Mouse (Mus musculus) neural tube, embryonic 13.5 days (tissue): ENCODE results near the gene Sohlh2. TPM values are rescaled to one million over a fixed set of nuclear protein-coding genes. Genes with fewer than 3 reads are reported as not detected.
"Not testable (repeated sequence)": the region's sequence is repeated elsewhere in the genome, so short reads cannot be mapped to it uniquely, and the experiment has no call there.

Experiments
- ATAC-seq: fragments of 200-750 bp; cut with Nextera tagmentation; 2 replicates; pipeline ENCODE4 v1.8.0; 2017; ENCODE audit warnings: low read depth, mild to moderate bottlenecking, moderate TSS enrichment, moderate library complexity
- H3K27ac ChIP-seq: fragments of 300-500 bp; sonication (generic); replicated peaks from 2 replicates; pipeline ENCODE4 v1.5.1; 2015; ENCODE audit warnings: moderate library complexity, mild to moderate bottlenecking, inconsistent platforms
- H3K27me3 ChIP-seq: fragments of 300-500 bp; sonication (generic); 2 replicates; pipeline ENCODE4 v1.6.1; 2015; ENCODE audit warnings: mild to moderate bottlenecking, inconsistent platforms
- H3K36me3 ChIP-seq: fragments of 300-500 bp; sonication (generic); 2 replicates; pipeline ENCODE4 v1.6.1; 2015; ENCODE audit warnings: mild to moderate bottlenecking, inconsistent platforms
- H3K4me1 ChIP-seq: fragments of 300-500 bp; sonication (generic); replicated peaks from 2 replicates; pipeline ENCODE4 v1.6.1; 2015; ENCODE audit warnings: inconsistent platforms
- H3K4me2 ChIP-seq: fragments of 300-500 bp; sonication (generic); 2 replicates; pipeline ENCODE4 v1.6.1; 2015; ENCODE audit warnings: inconsistent platforms, mild to moderate bottlenecking, moderate library complexity
- H3K4me3 ChIP-seq: fragments of 300-500 bp; sonication (generic); 2 replicates; pipeline ENCODE4 v1.5.1; 2015; ENCODE audit warnings: mild to moderate bottlenecking, inconsistent platforms
- H3K9ac ChIP-seq: fragments of 300-500 bp; sonication (generic); 2 replicates; pipeline ENCODE4 v1.6.1; 2015; ENCODE audit warnings: moderate library complexity, mild to moderate bottlenecking, inconsistent platforms
- H3K9me3 ChIP-seq: fragments of 300-500 bp; sonication (generic); 2 replicates; pipeline ENCODE4 v1.6.1; 2016; ENCODE audit warnings: inconsistent platforms
- WGBS: fragments of 180-500 bp; shearing (Covaris S2); methylation state at CpG from one replicate; pipeline ENCODE4 v1.1.7; 2015; 5-methylcytosine and 5-hydroxymethylcytosine counted together
- polyA plus RNA-seq: library from polyadenylated mRNA; unstranded; fragments of >200 nt; fragmentation: Nextera tagmentation; extraction: Ambion mirVana; gene quantifications from 2 replicates; pipeline ENCODE4 v1.2.1, GENCODE M21; 2015

Gene Sohlh2
- polyA plus RNA-seq, 1 experiment from 2014 or later: not detected

DNA sequence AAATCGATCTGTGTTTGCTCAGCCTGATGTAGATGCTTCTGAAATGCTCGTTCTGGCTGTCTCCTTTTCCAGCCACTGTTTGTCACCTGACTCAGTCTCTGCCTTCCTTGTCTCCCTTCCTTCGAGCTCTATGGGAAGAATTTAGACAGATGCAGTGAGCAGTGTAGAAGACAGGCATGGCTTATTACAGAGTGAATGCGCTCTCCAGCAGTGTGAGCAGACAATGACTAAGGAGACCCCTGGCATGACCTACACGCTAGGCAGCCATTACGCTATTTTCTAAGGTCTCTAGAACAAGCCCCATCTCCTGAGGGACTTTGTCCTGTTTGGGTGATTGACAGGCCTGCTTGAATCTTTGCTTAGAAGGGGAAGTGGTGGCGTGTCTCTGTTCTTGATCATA, 20.7 kb upstream of the Sohlh2 start:
- H3K4me2 ChIP-seq: no peak overlapping the region
- H3K4me3 ChIP-seq: no peak overlapping the region
- 0 out of 2 replicates have a peak, but pooled peaks have one; percentile 53 for ATAC-seq
- H3K4me1 ChIP-seq: 0 out of 2 replicates have a peak, but pooled peaks cover 2% of the 10 kb centered on the region
- no peaks in the 10 kb centered on the region for H3K36me3 ChIP-seq
- no peak overlapping the region for H3K9ac ChIP-seq
- H3K9me3 ChIP-seq: no peaks in the 10 kb centered on the region
- H3K27me3 ChIP-seq: no peaks in the 10 kb centered on the region
- H3K27ac ChIP-seq: 0 out of 2 replicates have a peak overlapping the region, but pooled peaks have one; percentile 23
- WGBS: 64% methylated on average over 7 of the region's 7 CpGs

DNA sequence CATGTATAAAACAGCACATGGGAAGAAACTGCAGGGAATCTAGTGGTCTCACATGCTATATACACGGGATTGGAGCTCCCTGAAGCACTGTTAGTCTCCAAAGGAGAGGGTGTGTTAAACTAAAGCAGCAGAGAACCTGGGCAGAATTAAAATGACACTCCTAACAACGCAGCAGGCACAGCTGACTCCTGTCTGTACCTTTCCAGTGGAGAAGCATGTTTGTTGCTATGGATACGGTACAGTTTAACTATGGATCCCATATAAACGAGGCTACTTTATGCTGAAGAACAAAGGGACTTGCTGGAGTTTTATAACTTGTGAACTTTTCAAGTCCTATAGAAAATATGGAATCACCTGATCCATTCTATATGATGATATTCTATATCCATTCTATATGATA, 18.3 kb upstream of the Sohlh2 start:
- ATAC-seq: no peak
- H3K4me3 ChIP-seq: no peak overlapping the region
- no peak overlapping the region for H3K27ac ChIP-seq
- H3K4me1 ChIP-seq: no peaks in the 10 kb centered on the region
- WGBS: 63% methylated on average over 4 of the region's 4 CpGs
- H3K9ac ChIP-seq: no peak overlapping the region
- H3K36me3 ChIP-seq: no peaks in the 10 kb centered on the region
- no peaks in the 10 kb centered on the region for H3K27me3 ChIP-seq
- no peaks in the 10 kb centered on the region for H3K9me3 ChIP-seq
- H3K4me2 ChIP-seq: no peak overlapping the region

DNA sequence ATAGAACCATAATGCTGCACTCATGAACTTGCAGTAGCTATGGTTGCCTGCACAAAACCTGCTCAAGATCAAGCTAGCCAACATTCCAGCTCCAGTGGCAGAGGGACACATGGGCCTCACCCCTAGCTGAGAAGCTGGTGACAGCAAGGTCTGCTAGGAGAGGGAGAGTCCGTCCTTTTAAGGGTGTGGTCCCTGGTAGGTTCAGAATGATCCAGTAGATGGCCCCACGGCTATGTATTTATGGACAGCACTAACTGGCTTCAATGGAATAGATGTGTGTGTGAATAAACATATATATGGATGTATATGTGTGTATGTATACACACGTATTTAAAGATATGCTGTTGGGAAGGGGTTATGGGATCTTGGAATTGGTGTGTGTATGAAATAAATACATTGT, 9.3 kb upstream of the Sohlh2 start:
- no peaks in the 10 kb centered on the region for H3K27me3 ChIP-seq
- no peaks in the 10 kb centered on the region for H3K36me3 ChIP-seq
- no peak overlapping the region for H3K27ac ChIP-seq
- no peak overlapping the region for H3K4me3 ChIP-seq
- no peaks in the 10 kb centered on the region for H3K4me1 ChIP-seq
- H3K4me2 ChIP-seq: no peak overlapping the region
- 78% methylated on average over 3 of the region's 3 CpGs for WGBS
- no peak overlapping the region for H3K9ac ChIP-seq
- H3K9me3 ChIP-seq: no peaks in the 10 kb centered on the region
- no peak for ATAC-seq

DNA sequence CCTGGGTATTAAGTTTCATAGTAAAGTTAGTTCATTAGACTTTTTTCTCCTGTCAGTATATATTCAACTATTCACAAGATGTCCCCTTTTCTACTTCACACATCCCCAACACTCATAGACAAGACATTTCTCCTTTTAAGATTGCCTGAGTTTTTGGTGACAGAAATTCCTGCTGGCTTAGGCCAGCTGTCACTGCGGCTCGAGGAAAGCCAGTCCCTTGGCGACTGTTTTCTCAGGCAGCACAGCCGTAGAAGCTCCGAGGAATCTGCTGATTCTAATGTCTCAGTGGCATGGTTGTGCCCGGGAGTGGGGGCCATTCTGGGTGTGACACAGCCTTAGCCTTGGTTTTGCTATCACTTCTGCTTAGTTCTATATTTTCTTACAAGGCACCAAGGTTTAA, 4.6 kb upstream of the Sohlh2 start:
- Histone ChIP-seq H3K4me2 (no peak overlapping the region), H3K27ac (no peak overlapping the region), H3K27me3 (no peaks in the 10 kb centered on the region), H3K9me3 (no peaks in the 10 kb centered on the region), H3K4me1 (no peaks in the 10 kb centered on the region), H3K36me3 (no peaks in the 10 kb centered on the region), H3K4me3 (no peak overlapping the region), H3K9ac (no peak overlapping the region)
- no peak for ATAC-seq
- WGBS: 66% methylated on average over 6 of the region's 6 CpGs

DNA sequence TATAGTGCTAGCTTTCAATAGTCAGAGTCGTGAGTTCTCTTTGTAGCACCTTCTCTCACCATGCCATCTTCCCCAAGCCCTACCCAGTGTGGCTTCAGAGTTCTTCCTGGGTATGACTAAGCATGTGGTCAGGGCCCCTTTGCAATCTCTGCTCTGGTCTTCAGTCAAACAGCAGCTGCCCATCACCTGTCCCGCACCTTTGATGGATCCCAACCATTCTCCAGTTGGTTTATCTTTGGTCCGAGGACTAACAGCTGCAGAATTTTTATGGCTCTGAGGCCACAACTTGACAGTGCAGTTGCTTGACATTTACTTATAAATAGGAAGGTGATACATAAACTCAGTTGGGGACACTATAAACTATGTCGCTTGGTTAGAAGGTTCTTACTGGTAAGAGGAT, 9.8 kb downstream of the Sohlh2 start:
- 85% methylated on average over 4 of the region's 4 CpGs for WGBS
- Histone ChIP-seq H3K9me3 (no peaks in the 10 kb centered on the region), H3K27ac (no peak overlapping the region), H3K27me3 (no peaks in the 10 kb centered on the region), H3K4me3 (no peak overlapping the region), H3K4me1 (peaks cover 5% of the 10 kb centered on the region; the same call in 1 of the 2 replicates), H3K9ac (no peak overlapping the region), H3K4me2 (no peak overlapping the region), H3K36me3 (no peaks in the 10 kb centered on the region)
- ATAC-seq: no peak

DNA sequence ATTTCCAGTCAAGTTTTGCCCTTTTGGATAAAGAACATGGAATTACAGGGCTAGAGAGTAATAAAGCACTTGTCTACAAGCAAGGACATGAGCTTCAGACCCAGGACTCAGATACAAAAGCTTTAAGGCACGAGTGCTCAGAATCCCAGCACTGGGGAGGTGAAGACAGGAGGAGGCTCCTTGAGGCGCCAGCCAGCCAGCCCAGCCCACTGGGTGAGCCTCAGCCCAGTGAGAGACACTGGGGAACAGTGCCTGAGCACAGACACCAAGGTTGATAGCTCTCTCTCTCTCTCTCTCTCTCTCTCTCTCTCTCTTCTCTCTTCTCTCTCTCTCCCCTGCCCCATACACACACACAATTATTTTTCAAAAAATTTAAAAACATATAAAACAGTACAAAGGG, 11.5 kb downstream of the Sohlh2 start:
- no peak overlapping the region for H3K4me3 ChIP-seq
- H3K27ac ChIP-seq: no peak overlapping the region
- peaks cover 5% of the 10 kb centered on the region; the same call in 1 of the 2 replicates for H3K4me1 ChIP-seq
- no peak for ATAC-seq
- no peaks in the 10 kb centered on the region for H3K36me3 ChIP-seq
- H3K9me3 ChIP-seq: no peaks in the 10 kb centered on the region
- H3K27me3 ChIP-seq: no peaks in the 10 kb centered on the region
- no peak overlapping the region for H3K4me2 ChIP-seq
- WGBS: 58% methylated on average over 2 of the region's 2 CpGs
- no peak overlapping the region for H3K9ac ChIP-seq

DNA sequence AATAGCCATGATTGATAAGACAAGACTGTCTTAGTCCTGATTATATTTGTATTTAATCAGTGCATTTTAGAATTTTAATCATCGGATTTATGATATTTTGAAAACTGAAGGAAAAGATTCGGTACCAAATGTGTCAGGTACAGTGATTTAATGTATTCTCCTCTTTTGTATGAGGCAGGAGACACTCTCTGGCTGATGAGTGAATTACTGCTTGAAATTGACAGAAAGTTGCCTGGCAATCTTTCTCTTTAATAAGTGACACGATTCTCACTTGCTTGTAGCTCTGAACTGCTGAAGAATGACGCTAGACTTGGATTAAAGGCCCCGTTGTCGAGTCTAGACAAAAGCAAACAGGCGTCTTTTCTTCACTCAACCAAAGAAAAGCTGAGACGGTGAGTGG, 13.0 kb downstream of the Sohlh2 start:
- ATAC-seq: no peak
- WGBS: 64% methylated on average over 8 of the region's 8 CpGs
- H3K9ac ChIP-seq: no peak overlapping the region

DNA sequence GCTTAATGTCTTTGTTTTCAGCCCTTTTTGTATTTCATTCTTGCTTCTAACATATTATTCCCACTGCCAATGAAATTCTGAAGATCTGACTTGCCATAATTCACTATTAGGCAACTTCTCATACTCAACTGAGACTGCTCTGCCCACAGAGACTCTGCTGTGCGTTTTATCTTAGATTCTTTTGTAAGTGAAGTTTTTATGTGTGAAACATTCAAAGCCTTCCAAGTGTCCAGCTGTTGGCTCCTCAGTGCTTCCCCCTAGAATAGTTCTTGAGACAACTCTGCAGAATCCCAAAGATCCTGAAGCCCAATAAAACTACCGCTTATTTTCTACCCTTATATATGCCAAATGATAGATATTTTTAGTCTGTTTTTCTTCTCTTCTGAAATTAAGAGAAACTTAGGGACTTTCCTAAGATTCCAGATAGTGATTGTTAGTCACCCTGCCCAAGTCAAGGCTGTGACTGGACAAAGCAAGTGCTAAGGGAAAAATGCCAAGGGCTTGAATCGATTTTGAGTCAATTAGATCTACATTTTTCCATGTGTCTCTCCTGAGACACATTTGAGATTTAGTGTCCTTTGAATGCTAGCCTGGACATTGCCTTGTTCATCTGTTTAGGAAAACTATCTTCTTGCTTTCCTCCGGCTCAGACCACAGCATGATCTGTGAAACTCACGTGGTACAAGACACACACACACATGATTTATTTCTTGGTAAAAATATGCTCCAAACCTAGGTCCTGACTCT, 13.9 kb downstream of the Sohlh2 start:
- Histone ChIP-seq H3K4me2 (no peak overlapping the region), H3K9me3 (no peaks in the 10 kb centered on the region), H3K4me1 (peaks cover 5% of the 10 kb centered on the region; the same call in 1 of the 2 replicates), H3K36me3 (no peaks in the 10 kb centered on the region), H3K27ac (no peak overlapping the region), H3K9ac (no peak overlapping the region), H3K27me3 (no peaks in the 10 kb centered on the region), H3K4me3 (no peak overlapping the region)
- ATAC-seq: no peak
- 76% methylated on average over 5 of the region's 5 CpGs for WGBS

More for the DNA sequence above, 13.0 kb downstream of the Sohlh2 start:
- no peak overlapping the region for H3K4me3 ChIP-seq
- no peak overlapping the region for H3K4me2 ChIP-seq
- no peaks in the 10 kb centered on the region for H3K9me3 ChIP-seq
- no peaks in the 10 kb centered on the region for H3K36me3 ChIP-seq
- H3K27me3 ChIP-seq: no peaks in the 10 kb centered on the region
- H3K27ac ChIP-seq: no peak overlapping the region
- H3K4me1 ChIP-seq: peaks cover 5% of the 10 kb centered on the region; the same call in 1 of the 2 replicates

DNA sequence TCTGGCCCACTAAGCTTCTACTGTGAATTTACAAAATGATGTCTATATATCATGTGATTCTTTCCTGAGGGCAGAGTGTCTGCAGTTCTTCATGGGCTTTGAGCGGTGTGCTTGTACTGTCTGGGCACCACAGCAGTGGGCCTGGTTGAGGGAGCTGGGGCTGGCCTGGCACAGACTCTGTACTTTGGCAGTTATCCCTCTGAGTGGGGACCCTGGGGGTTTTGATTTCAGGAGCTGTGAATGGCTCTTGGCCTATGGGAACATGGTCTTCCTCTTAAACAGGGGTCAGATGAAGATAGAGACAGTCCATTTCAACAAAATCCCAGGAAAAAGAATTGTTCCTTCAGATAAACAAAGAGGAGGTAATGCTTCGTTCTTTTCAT, 14.5 kb downstream of the Sohlh2 start:
- no peak for ATAC-seq
- Histone ChIP-seq H3K9ac (no peak overlapping the region), H3K27me3 (no peaks in the 10 kb centered on the region), H3K4me2 (no peak overlapping the region), H3K27ac (no peak overlapping the region), H3K4me3 (no peak overlapping the region), H3K9me3 (no peaks in the 10 kb centered on the region), H3K36me3 (no peaks in the 10 kb centered on the region), H3K4me1 (peaks cover 5% of the 10 kb centered on the region; the same call in 1 of the 2 replicates)
- WGBS: 75% methylated on average over 2 of the region's 2 CpGs

DNA sequence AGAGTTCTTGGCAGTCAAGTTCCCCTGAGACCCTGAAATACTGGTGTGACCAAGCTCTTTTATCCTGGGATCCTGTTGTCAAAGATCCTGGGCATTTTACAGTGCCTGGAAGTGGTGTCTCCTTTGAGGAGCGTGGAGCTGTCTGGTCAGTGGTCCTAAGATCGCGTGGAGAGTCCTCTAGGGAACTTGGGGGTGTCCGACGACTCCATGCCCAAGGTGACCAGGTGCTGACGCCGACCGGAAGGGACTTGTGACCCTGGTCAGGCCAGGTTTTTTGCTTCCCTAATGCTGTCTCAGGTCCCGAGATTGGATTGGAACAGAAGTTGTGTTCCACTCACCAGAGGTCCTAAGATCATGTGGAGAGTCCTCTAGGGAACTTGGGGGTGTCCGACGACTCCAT, 21.8 kb downstream of the Sohlh2 start:
- H3K4me3 ChIP-seq, H3K27ac ChIP-seq, H3K4me2 ChIP-seq, H3K4me1 ChIP-seq, H3K27me3 ChIP-seq, H3K9ac ChIP-seq, H3K9me3 ChIP-seq, ATAC-seq, H3K36me3 ChIP-seq: not testable (repeated sequence)
- 94% methylated on average over 11 of the region's 11 CpGs for WGBS

DNA sequence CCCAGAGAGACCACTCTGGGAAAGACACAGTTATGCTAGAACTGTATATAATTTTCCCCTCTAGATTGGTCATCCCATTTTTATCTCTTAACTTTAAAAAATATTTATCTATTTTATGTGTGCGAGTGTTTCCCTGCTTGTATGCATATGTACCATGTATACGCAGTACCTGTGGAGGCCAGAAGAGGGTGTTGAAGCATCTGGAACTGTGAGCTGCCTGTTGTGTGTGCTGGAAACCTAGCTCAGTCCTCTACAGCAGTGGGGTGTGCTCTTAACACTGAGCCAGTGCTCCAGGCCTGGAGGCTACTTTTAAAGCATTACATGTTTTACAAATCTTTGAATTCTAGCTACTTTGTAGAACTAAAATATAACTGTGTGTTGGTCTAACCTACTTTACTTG, 24.6 kb downstream of the Sohlh2 start:
- Histone ChIP-seq H3K36me3 (no peaks in the 10 kb centered on the region), H3K9ac (no peak overlapping the region), H3K27me3 (no peaks in the 10 kb centered on the region), H3K4me2 (no peak overlapping the region), H3K27ac (no peak overlapping the region), H3K4me1 (no peaks in the 10 kb centered on the region), H3K4me3 (no peak overlapping the region), H3K9me3 (no peaks in the 10 kb centered on the region)
- WGBS: 90% methylated on average over 2 of the region's 2 CpGs
- ATAC-seq: no peak

DNA sequence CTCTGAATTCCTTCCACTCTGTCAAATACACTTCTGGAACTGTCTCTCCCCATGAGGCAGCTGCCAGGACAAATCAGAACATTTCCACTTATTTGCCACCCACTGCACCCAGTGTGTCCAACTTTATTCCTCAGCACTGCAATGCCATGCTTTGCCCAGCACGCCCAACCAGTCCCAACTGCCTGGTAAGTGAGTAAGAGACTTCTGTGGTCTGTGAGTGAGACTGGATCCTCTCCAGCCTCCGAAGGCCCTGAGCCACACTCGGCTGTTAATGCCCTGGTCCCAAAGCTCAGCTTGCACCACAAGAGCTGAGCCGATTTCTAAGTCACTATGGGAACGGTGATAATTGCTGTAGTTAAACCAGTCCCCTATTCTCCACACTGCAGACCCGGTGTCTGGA, 25.8 kb downstream of the Sohlh2 start:
- no peak overlapping the region for H3K4me3 ChIP-seq
- no peaks in the 10 kb centered on the region for H3K36me3 ChIP-seq
- no peak overlapping the region for H3K27ac ChIP-seq
- H3K4me1 ChIP-seq: no peaks in the 10 kb centered on the region
- no peak overlapping the region for H3K4me2 ChIP-seq
- H3K9me3 ChIP-seq: no peaks in the 10 kb centered on the region
- 54% methylated on average over 6 of the region's 6 CpGs for WGBS
- H3K27me3 ChIP-seq: no peaks in the 10 kb centered on the region
- H3K9ac ChIP-seq: no peak overlapping the region
- ATAC-seq: no peak

DNA sequence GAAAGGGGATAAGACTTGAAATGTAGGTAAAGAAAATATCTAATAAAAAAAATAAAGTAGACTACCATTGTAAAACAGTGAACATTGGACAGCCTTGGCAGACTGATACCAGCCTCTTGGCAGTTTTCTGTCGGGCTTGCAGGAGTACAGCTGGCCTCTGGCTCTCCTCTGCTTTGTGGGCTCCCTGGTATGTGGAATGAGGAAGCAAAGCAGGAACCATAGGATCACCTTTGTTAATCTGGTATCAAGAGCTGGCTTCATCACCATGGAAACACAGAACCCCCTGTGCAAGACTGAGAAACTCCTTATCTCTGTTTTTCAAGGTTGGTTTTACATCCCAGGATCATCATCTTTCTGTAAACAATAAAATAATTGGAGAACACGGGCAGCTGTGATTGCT, 30.4 kb downstream of the Sohlh2 start:
- 42% methylated on average over 2 of the region's 2 CpGs for WGBS
- no peaks in the 10 kb centered on the region for H3K27me3 ChIP-seq
- no peaks in the 10 kb centered on the region for H3K36me3 ChIP-seq
- no peak overlapping the region for H3K4me3 ChIP-seq
- H3K4me1 ChIP-seq: peaks cover 9% of the 10 kb centered on the region
- ATAC-seq: no peak
- no peak overlapping the region for H3K27ac ChIP-seq
- H3K9ac ChIP-seq: no peak overlapping the region
- no peak overlapping the region for H3K4me2 ChIP-seq
- no peaks in the 10 kb centered on the region for H3K9me3 ChIP-seq
